Mouse (Mus musculus) heart, embryonic 12.5 days (tissue): ENCODE measurements around the gene Mrps33. TPM values are rescaled to one million over a fixed set of nuclear protein-coding genes. Genes with fewer than 3 reads are reported as not detected.
A peak's percentile ranks its signal among the peaks of the same experiment; 100 is the strongest.

Source experiments
- ATAC-seq: fragments of 200-750 bp; cut with Nextera tagmentation; 2 replicates; pipeline ENCODE4 v1.8.0; 2017; ENCODE audit warnings: moderate TSS enrichment, moderate library complexity; ENCODE audit not compliant: insufficient number of reproducible peaks, low FRiP score
- H3K27ac ChIP-seq: fragments of 300-500 bp; sonication (generic); 2 replicates; pipeline ENCODE4 v1.5.1; 2016; ENCODE audit warnings: mild to moderate bottlenecking, moderate library complexity; ENCODE audit not compliant: poor library complexity, severe bottlenecking
- H3K27me3 ChIP-seq: fragments of 300-500 bp; sonication (generic); replicated peaks from 2 replicates; pipeline ENCODE4 v1.6.1; 2016; ENCODE audit warnings: mild to moderate bottlenecking, moderate library complexity
- H3K36me3 ChIP-seq: fragments of 300-500 bp; sonication (generic); 2 replicates; pipeline ENCODE4 v1.6.1; 2016; ENCODE audit warnings: mild to moderate bottlenecking, moderate library complexity
- H3K4me1 ChIP-seq: fragments of 300-500 bp; sonication (generic); replicated peaks from 2 replicates; pipeline ENCODE4 v1.6.1; 2016; ENCODE audit warnings: mild to moderate bottlenecking
- H3K4me2 ChIP-seq: fragments of 300-500 bp; sonication (generic); 2 replicates; pipeline ENCODE4 v1.6.1; 2016; ENCODE audit warnings: mild to moderate bottlenecking, moderate library complexity
- H3K4me3 ChIP-seq: fragments of 300-500 bp; sonication (generic); 2 replicates; pipeline ENCODE4 v1.5.1; 2016; ENCODE audit warnings: mild to moderate bottlenecking
- H3K9ac ChIP-seq: fragments of 300-500 bp; sonication (generic); 2 replicates; pipeline ENCODE4 v1.6.1; 2016; ENCODE audit warnings: mild to moderate bottlenecking, moderate library complexity
- H3K9me3 ChIP-seq: fragments of 300-500 bp; sonication (generic); replicated peaks from 2 replicates; pipeline ENCODE4 v1.6.1; 2016; ENCODE audit warnings: mild to moderate bottlenecking, moderate library complexity
- WGBS: fragments of 180-500 bp; shearing (Covaris S2); methylation state at CpG from one replicate; pipeline ENCODE4 v1.1.7; 2016; 5-methylcytosine and 5-hydroxymethylcytosine counted together
- polyA plus RNA-seq: library from polyadenylated mRNA; unstranded; fragments of >200 nt; fragmentation: Nextera tagmentation; extraction: Ambion mirVana; gene quantifications from 2 replicates; pipeline ENCODE4 v1.2.1, GENCODE M21; 2016

Mrps33 gene
- polyA plus RNA-seq, 1 experiment from 2014 or later = 205 TPM

DNA sequence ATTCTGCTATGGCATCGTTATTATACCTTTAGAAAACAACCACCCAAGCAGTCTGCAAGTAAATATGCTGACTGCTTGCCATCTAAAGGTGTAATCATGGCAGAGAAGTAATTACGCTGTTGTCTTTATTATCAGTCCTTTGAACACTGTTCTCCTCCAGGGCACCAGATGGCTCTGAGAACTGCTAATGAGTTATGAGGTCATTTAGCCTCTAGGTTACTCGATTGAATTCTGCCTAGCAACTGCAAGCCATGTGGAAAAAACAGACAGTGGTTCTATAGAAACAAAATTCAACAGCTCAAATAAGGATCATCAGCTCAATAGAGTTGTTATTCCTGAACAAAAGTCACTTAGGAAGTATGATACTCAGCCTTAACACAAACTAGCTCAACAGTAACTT is 4.9 kb downstream of the Mrps33 start:
- H3K4me2 ChIP-seq = no peak overlapping the region
- H3K27me3 ChIP-seq = no peaks in the 10 kb centered on the region
- H3K4me1 ChIP-seq = no peaks in the 10 kb centered on the region
- peaks cover 23% of the 10 kb centered on the region for H3K36me3 ChIP-seq
- H3K4me3 ChIP-seq = no peak overlapping the region
- WGBS = 87% methylated on average over 3 of the region's 3 CpGs
- H3K27ac ChIP-seq = no peak overlapping the region
- no peak for ATAC-seq
- H3K9ac ChIP-seq = no peak overlapping the region
- no peaks in the 10 kb centered on the region for H3K9me3 ChIP-seq

DNA sequence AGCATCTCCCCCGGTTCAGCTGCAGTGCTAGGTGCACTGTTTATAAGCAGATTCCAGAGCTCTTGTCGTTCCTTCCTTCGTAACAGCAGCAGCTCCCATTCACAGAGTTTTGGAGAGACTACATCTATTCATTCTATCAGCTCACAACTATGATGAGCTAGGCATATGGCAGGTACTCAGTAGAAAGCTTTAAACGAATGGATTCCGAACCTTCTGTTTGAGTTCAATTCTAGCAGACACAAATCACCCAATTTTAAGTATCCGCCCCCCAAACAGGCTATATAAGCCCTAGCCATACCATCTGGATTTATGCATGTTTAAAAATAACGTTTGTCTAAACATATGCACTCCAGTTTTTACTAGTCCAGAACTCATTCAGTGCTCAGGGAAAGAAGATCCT is 9.8 kb downstream of the Mrps33 start:
- Histone ChIP-seq H3K27ac (no peak overlapping the region), H3K4me1 (no peaks in the 10 kb centered on the region), H3K9me3 (peaks cover 9% of the 10 kb centered on the region; the same call in 1 of the 2 replicates), H3K9ac (no peak overlapping the region), H3K4me3 (no peak overlapping the region), H3K4me2 (no peak overlapping the region), H3K27me3 (no peaks in the 10 kb centered on the region), H3K36me3 (peaks cover 32% of the 10 kb centered on the region)
- 90% methylated on average over 7 of the region's 7 CpGs for WGBS
- no peak for ATAC-seq

DNA sequence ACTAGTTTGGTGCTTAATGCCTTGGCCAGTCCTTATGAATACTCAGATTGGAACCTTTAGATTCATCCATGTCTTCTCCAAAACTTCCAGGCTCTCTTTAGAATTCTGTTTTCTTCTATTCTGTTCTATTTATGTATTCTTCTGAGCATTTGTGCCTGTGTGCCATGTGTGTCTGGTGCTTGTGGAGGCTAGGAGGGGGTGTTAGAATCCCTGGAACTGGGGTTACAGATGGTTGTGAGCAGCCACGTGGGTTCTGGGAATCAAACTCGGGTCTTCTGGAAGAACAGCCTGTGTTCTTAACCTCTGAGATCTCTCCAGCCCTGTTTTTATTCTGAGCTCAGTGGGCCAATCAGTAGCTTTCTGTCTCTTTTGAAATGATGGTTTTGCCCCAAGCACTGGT is 13.7 kb downstream of the Mrps33 start:
- 63% methylated on average over 2 of the region's 2 CpGs for WGBS
- H3K4me2 ChIP-seq = no peak overlapping the region
- peaks cover 9% of the 10 kb centered on the region; the same call in 1 of the 2 replicates for H3K9me3 ChIP-seq
- no peaks in the 10 kb centered on the region for H3K4me1 ChIP-seq
- ATAC-seq = no peak
- no peak overlapping the region for H3K9ac ChIP-seq
- no peak overlapping the region for H3K4me3 ChIP-seq
- peaks cover 19% of the 10 kb centered on the region for H3K36me3 ChIP-seq
- no peak overlapping the region for H3K27ac ChIP-seq
- H3K27me3 ChIP-seq = no peaks in the 10 kb centered on the region

DNA sequence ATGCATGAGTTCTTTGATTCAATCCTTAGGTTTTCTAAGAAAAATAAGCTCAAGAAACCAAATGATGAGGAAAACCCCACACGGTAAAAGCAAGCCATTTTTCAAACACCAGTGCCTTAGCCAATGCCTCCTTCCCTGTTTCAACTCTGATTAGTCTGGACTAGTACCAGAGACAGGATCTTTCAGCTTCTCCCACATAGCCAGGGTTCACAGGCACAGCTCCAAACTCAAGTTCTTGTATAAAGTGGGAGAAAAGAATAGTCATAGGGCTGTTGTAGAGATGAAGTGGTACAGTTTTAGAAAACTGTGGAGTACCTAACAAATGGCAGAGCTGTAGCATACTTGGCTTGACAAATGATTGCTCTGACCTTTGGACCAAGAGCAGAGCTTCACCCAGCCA is 14.6 kb downstream of the Mrps33 start:
- Histone ChIP-seq H3K27me3 (no peaks in the 10 kb centered on the region), H3K36me3 (peaks cover 14% of the 10 kb centered on the region), H3K27ac (no peak overlapping the region), H3K9me3 (peaks cover 9% of the 10 kb centered on the region; the same call in 1 of the 2 replicates), H3K4me1 (no peaks in the 10 kb centered on the region), H3K4me3 (no peak overlapping the region), H3K9ac (no peak overlapping the region), H3K4me2 (no peak overlapping the region)
- no peak for ATAC-seq
- 70% methylated on average over 1 of the region's 1 CpGs for WGBS

DNA sequence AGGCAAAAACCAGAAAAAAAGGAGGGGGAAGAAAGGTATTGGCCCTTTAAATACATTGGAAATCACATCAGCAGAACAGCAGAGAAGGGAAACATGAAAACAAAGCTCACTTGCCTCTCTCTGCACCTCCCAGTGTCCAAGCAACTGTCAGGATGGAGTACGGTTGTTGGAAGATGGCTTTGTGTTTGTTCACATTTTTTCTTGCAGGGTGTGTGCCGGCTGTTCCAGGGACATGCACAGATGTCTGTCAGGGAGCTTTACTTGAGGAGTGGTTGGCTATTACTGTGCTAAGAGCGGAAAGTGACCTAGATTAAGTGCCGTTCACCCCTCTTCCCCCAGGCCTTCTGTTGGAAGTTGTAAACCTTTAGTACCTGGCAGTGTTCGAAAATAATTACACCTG is 19.0 kb downstream of the Mrps33 start:
- Histone ChIP-seq H3K27me3 (no peaks in the 10 kb centered on the region), H3K9ac (no peak overlapping the region), H3K4me2 (no peak overlapping the region), H3K4me3 (no peak overlapping the region), H3K27ac (no peak overlapping the region), H3K9me3 (no peaks in the 10 kb centered on the region), H3K4me1 (no peaks in the 10 kb centered on the region), H3K36me3 (no peaks in the 10 kb centered on the region)
- WGBS = 70% methylated on average over 5 of the region's 5 CpGs
- ATAC-seq = no peak

DNA sequence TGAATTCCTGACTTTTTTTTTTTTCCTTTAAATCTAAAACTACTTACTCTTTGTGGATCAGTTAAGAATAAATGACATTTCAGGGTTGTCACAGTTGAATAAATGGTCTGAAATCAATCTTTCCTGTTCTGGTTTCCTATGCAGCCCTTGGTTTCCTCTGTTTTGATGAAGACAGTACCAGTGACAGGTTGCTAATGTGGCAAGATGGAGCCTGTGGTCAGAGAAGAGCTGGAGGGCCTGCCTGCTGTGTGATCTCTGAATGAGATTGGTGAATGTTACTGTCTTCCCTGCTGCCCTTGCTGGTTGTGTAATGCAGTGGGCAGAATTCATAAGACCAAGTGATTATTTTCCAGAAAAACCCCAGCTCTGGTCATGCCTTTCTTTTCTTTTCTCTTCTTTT is 22.4 kb downstream of the Mrps33 start:
- H3K4me1 ChIP-seq = no peaks in the 10 kb centered on the region
- H3K4me3 ChIP-seq = no peak overlapping the region
- no peak overlapping the region for H3K4me2 ChIP-seq
- no peak overlapping the region for H3K9ac ChIP-seq
- no peaks in the 10 kb centered on the region for H3K9me3 ChIP-seq
- ATAC-seq = no peak
- no peak overlapping the region for H3K27ac ChIP-seq
- H3K36me3 ChIP-seq = no peaks in the 10 kb centered on the region
- H3K27me3 ChIP-seq = no peaks in the 10 kb centered on the region

DNA sequence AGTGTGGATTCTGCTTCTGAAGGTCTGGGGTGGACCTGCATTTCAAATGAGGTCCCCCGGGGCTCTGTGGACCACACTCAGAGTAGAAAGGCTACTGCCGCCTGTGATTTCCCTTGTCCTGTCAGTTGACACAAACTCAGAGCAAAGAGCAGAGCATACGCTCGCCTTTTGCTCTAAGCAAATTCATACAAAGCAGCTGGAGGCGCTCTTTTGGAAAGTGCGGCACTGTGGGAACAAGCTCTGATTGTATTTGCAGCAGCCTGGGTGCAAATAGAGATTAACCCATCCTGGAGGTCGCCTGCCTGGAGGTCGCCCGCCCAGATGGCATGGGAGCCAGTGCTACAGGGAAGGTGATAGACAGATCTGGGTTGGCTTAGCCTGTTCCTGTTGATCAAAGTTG is 23.0 kb downstream of the Mrps33 start:
- peak overlapping the region; percentile 40 for H3K4me2 ChIP-seq
- H3K9me3 ChIP-seq = no peaks in the 10 kb centered on the region
- no peak for ATAC-seq
- H3K27me3 ChIP-seq = no peaks in the 10 kb centered on the region
- no peaks in the 10 kb centered on the region for H3K4me1 ChIP-seq
- no peak overlapping the region for H3K4me3 ChIP-seq
- H3K9ac ChIP-seq = no peak overlapping the region
- 11% methylated on average over 9 of the region's 9 CpGs for WGBS
- H3K36me3 ChIP-seq = no peaks in the 10 kb centered on the region
- no peak overlapping the region for H3K27ac ChIP-seq

DNA sequence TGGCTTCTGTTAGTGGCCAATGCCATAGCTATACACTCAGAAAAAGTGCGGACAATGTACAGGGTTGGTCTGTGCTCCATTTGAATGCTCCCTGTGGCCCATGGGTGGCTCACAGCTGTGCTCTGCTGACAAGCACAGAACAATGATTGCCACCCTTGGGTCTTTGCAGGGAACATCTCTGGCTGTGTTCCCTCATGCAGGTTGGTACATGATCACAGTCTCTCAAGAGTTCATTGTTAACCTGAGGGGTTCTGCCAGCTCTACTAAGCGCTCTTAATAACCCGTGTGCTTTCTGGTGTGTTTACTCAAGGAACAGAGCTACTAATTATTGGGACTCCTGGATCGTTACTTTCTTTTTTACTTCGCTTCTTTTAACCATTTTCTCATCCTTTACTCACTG is 24.8 kb downstream of the Mrps33 start:
- Histone ChIP-seq H3K4me1 (peaks cover 14% of the 10 kb centered on the region), H3K4me3 (no peak overlapping the region), H3K4me2 (no peak overlapping the region), H3K9ac (no peak overlapping the region), H3K36me3 (no peaks in the 10 kb centered on the region), H3K27me3 (no peaks in the 10 kb centered on the region), H3K9me3 (no peaks in the 10 kb centered on the region), H3K27ac (no peak overlapping the region)
- no peak for ATAC-seq
- WGBS = 81% methylated on average over 5 of the region's 5 CpGs

DNA sequence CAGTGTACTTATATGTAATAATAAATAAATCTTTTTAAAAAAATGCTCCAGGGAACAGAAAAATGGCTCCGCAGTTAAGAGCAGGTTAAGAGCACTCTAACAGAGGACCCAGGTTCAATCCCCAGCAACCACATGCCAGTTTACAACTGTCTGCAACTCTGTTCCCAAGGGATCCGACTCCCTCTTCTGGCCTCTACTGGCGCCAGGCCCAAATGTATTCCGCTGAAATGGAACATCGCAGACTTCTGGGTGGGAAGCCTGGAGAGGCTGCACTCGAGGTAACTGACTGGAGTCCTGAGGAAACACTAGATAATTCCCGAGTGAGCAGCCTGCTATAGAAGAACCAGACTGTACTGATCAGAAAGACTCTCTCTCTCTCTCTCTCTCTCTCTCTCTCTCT is 27.3 kb downstream of the Mrps33 start:
- H3K36me3 ChIP-seq = no peaks in the 10 kb centered on the region
- H3K9me3 ChIP-seq = no peaks in the 10 kb centered on the region
- 65% methylated on average over 7 of the region's 7 CpGs for WGBS
- H3K4me2 ChIP-seq = no peak overlapping the region
- ATAC-seq = no peak
- H3K9ac ChIP-seq = no peak overlapping the region
- no peak overlapping the region for H3K4me3 ChIP-seq
- no peaks in the 10 kb centered on the region for H3K27me3 ChIP-seq
- peaks cover 22% of the 10 kb centered on the region for H3K4me1 ChIP-seq
- H3K27ac ChIP-seq = no peak overlapping the region

DNA sequence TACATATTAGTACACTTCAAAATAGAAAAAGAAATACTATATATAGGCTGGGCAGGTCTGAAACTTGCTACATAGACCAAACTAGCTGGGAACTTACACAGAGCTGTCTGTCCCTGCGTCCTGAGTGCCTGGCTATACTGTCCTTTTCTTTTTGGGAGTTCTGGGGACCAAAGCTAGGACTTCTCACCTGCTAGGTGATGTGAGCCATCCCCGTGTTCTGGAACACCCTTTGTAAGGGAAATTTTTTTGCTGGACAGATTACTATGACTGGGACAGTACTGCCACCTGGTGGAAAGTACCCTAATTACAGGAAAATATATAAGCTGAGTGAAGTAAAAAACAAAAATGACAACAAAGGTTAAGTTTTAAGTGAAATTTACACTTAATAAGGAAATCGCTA is 28.2 kb downstream of the Mrps33 start:
- no peaks in the 10 kb centered on the region for H3K9me3 ChIP-seq
- no peak overlapping the region for H3K4me2 ChIP-seq
- no peak overlapping the region for H3K9ac ChIP-seq
- H3K27ac ChIP-seq = no peak overlapping the region
- WGBS = 23% methylated on average over 3 of the region's 3 CpGs
- no peak for ATAC-seq
- H3K4me3 ChIP-seq = no peak overlapping the region
- peaks cover 22% of the 10 kb centered on the region for H3K4me1 ChIP-seq
- no peaks in the 10 kb centered on the region for H3K27me3 ChIP-seq
- no peaks in the 10 kb centered on the region for H3K36me3 ChIP-seq

DNA sequence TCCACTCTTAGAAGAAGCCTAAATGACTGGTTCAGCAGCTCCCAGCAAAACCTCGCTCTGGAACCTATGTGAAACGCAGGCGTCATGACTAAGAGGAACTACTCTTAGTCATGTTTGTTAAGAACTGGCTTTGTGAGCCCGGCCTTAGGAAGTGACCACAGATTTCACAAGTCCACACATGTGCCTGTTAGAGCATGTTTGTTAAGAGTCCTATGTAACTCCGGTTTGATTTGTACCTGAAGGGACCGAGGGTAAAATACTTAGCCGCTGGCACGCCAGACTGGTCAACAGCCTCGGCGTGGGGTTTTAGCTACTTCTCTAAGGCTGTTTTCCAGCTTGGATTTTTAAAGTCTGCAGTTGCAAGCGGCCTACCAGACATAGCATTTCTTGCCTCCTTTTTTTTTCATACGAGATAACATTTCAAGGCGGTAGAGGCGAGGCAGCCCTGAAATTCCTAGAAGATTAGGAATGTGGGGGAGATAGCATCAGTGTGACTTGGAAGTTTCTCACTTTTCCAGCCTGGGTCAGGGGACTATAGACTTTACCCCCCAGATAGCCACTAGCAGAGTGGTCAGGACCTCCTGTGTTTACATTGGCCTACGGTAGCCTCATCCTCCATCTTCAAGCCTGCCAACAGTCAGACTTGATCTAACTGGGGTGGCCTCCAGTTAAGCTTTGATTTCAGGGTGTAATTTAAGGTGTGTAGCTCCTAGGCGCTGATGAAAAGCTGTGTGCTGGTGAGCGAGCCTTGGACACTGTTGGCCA is 28.8 kb downstream of the Mrps33 start:
- Histone ChIP-seq H3K4me2 (peak overlapping the region; percentile 66), H3K4me1 (peaks cover 22% of the 10 kb centered on the region), H3K4me3 (no peak overlapping the region), H3K9ac (no peak overlapping the region), H3K9me3 (no peaks in the 10 kb centered on the region), H3K27me3 (no peaks in the 10 kb centered on the region), H3K27ac (peak overlapping the region; percentile 64), H3K36me3 (no peaks in the 10 kb centered on the region)
- ATAC-seq = 0 out of 2 replicates have a peak, but pooled peaks have one; percentile 15
- WGBS = 29% methylated on average over 17 of the region's 17 CpGs
